Mouse (Mus musculus) neural tube, embryonic 12.5 days (tissue): ENCODE measurements around the gene Zswim3. TPM values are rescaled to one million over a fixed set of nuclear protein-coding genes. Genes with fewer than 3 reads are reported as not detected.

ENCODE experiments used
- ATAC-seq: fragments of 200-750 bp; cut with Nextera tagmentation; 2 replicates; pipeline ENCODE4 v1.8.0; 2017; ENCODE audit warnings: low read depth, mild to moderate bottlenecking, moderate TSS enrichment, moderate library complexity; ENCODE audit not compliant: low FRiP score
- H3K27ac ChIP-seq: fragments of 300-500 bp; sonication (generic); 2 replicates; pipeline ENCODE4 v1.5.1; 2016
- H3K27me3 ChIP-seq: fragments of 300-500 bp; sonication (generic); replicated peaks from 2 replicates; pipeline ENCODE4 v1.6.1; 2016; ENCODE audit warnings: mild to moderate bottlenecking
- H3K36me3 ChIP-seq: fragments of 300-500 bp; sonication (generic); 2 replicates; pipeline ENCODE4 v1.6.1; 2016; ENCODE audit warnings: mild to moderate bottlenecking
- H3K4me1 ChIP-seq: fragments of 300-500 bp; sonication (generic); 2 replicates; pipeline ENCODE4 v1.6.1; 2016
- H3K4me2 ChIP-seq: fragments of 300-500 bp; sonication (generic); replicated peaks from 2 replicates; pipeline ENCODE4 v1.6.1; 2016; ENCODE audit warnings: mild to moderate bottlenecking
- H3K4me3 ChIP-seq: fragments of 300-500 bp; sonication (generic); 2 replicates; pipeline ENCODE4 v1.5.1; 2016
- H3K9ac ChIP-seq: fragments of 300-500 bp; sonication (generic); 2 replicates; pipeline ENCODE4 v1.6.1; 2016; ENCODE audit warnings: mild to moderate bottlenecking
- H3K9me3 ChIP-seq: fragments of 300-500 bp; sonication (generic); 2 replicates; pipeline ENCODE4 v1.6.1; 2016; ENCODE audit warnings: mild to moderate bottlenecking
- WGBS: fragments of 180-500 bp; shearing (Covaris S2); methylation state at CpG from one replicate; pipeline ENCODE4 v1.1.7; 2016; 5-methylcytosine and 5-hydroxymethylcytosine counted together
- polyA plus RNA-seq: library from polyadenylated mRNA; unstranded; fragments of >200 nt; fragmentation: Nextera tagmentation; extraction: Ambion mirVana; gene quantifications from 2 replicates; pipeline ENCODE4 v1.2.1, GENCODE M21; 2016

Gene Zswim3
- polyA plus RNA-seq: 11.8 and 14.1 TPM in 2 replicates

GRCm38 (mm10) chr2:164804533-164805331 lies at the start of gene Zswim3, which contains the start of gene Acot8:
TSS of gene Zswim3 (plus strand) at chr2:164805098.
TSS of gene Acot8 (minus strand) at chr2:164804882.
- Histone ChIP-seq H3K4me3 (peak within 1 kb of the TSS; percentile 59), H3K27ac (peak within 1 kb of the TSS; percentile 47; the same call in 1 of the 2 replicates), H3K4me1 (peaks cover 17% of the 10 kb centered on the region), H3K9me3 (no peaks in the 10 kb centered on the region), H3K36me3 (peaks cover 16% of the 10 kb centered on the region), H3K27me3 (no peaks in the 10 kb centered on the region), H3K9ac (peak within 1 kb of the TSS; percentile 71), H3K4me2 (peak within 1 kb of the TSS; percentile 81)
- peak; percentile 96 for ATAC-seq
- WGBS: under 1% methylated on average over 47 of the region's 47 CpGs

GRCm38 (mm10) chr2:164757841-164758240 lies 47.1 kb upstream of the Zswim3 start:
- H3K9me3 ChIP-seq: no peaks in the 10 kb centered on the region
- H3K4me3 ChIP-seq: no peak overlapping the region
- no peaks in the 10 kb centered on the region for H3K27me3 ChIP-seq
- H3K27ac ChIP-seq: no peak overlapping the region
- no peak overlapping the region for H3K9ac ChIP-seq
- peaks cover 97% of the 10 kb centered on the region for H3K36me3 ChIP-seq
- H3K4me1 ChIP-seq: no peaks in the 10 kb centered on the region
- WGBS: 91% methylated on average over 11 of the region's 11 CpGs
- H3K4me2 ChIP-seq: no peak overlapping the region
- ATAC-seq: no peak

- ATAC-seq: no peak
- Histone ChIP-seq H3K9ac (no peak overlapping the region), H3K36me3 (peaks cover 98% of the 10 kb centered on the region), H3K9me3 (no peaks in the 10 kb centered on the region), H3K4me1 (no peaks in the 10 kb centered on the region), H3K27ac (no peak overlapping the region), H3K4me2 (no peak overlapping the region), H3K27me3 (no peaks in the 10 kb centered on the region), H3K4me3 (no peak overlapping the region)
- WGBS: 68% methylated on average over 1 of the region's 1 CpGs
Measured at GRCm38 (mm10) chr2:164758692-164759091, 46.2 kb upstream of the Zswim3 start.

DNA sequence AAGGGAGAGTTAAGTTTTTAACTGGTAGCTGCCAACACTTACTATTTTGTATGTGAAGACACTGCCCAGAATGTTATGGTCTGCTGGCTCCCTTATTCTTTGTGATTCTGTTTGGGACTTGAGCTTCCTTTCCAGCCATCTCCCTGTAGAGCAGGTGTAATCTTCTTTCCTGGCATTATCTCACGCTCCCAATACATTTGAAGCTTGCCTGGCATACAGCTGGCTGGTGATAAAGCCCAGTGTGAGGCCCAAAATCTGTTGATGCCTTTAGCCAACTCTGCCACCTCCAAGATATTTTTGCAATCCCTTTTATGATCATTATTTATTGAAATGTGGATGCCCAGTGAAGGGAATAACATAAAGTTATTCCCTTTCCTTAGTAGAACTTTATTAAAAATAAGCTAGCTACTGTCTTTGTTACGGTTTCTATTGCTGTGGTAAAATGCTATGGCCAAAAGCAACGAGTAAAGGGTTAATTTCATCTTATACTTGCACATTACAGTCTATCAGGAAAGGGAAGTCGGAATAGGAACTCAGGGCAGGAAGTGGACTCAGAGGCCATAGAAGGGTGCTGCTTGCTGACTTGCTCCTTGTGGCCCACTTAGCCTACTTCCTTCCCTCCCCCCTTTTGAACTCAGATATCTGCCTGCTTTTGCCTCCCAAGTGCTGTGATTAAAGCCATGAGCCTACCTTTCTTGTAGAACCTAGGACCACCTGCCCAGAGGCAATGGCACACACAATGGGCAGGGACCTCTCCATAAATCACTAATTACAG lies 44.7 kb upstream of the Zswim3 start:
- Histone ChIP-seq H3K4me3 (no peak overlapping the region), H3K4me2 (no peak overlapping the region), H3K27me3 (no peaks in the 10 kb centered on the region), H3K27ac (no peak overlapping the region), H3K9me3 (no peaks in the 10 kb centered on the region), H3K9ac (no peak overlapping the region), H3K36me3 (peaks cover 91% of the 10 kb centered on the region), H3K4me1 (no peaks in the 10 kb centered on the region)
- ATAC-seq: no peak
- WGBS: 88% methylated on average over 4 of the region's 4 CpGs

GRCm38 (mm10) chr2:164761502-164761901 lies 43.4 kb upstream of the Zswim3 start:
- Histone ChIP-seq H3K9ac (no peak overlapping the region), H3K36me3 (peaks cover 91% of the 10 kb centered on the region), H3K9me3 (no peaks in the 10 kb centered on the region), H3K4me3 (no peak overlapping the region), H3K4me1 (no peaks in the 10 kb centered on the region), H3K4me2 (no peak overlapping the region), H3K27ac (no peak overlapping the region), H3K27me3 (no peaks in the 10 kb centered on the region)
- no peak for ATAC-seq
- WGBS: 95% methylated on average over 2 of the region's 2 CpGs

GRCm38 (mm10) chr2:164761971-164762370 lies 42.9 kb upstream of the Zswim3 start:
- no peaks in the 10 kb centered on the region for H3K27me3 ChIP-seq
- H3K27ac ChIP-seq: no peak overlapping the region
- H3K4me3 ChIP-seq: no peak overlapping the region
- no peak for ATAC-seq
- H3K9ac ChIP-seq: no peak overlapping the region
- no peaks in the 10 kb centered on the region for H3K9me3 ChIP-seq
- H3K36me3 ChIP-seq: peaks cover 91% of the 10 kb centered on the region
- no peak overlapping the region for H3K4me2 ChIP-seq
- WGBS: 97% methylated on average over 4 of the region's 4 CpGs
- no peaks in the 10 kb centered on the region for H3K4me1 ChIP-seq

DNA sequence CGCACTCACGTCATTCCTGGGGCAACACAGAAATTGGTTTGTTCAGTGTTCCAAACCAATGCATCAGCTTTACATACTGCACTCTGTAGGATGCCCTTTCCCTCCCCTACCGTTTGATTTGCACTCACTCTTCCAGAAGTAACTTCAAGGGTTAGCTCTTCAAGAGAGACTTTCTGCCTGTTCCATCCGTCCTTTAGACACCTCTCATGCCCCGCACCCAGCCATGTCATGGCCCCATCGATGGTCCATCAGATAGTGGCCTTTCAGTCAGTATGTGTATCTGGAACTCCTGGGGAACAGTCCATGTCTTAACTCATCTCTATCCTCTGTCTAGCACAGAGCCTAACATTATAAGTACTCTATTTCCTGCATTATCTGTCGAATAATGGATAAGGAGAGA lies 42.3 kb upstream of the Zswim3 start:
- Histone ChIP-seq H3K27ac (no peak overlapping the region), H3K4me1 (no peaks in the 10 kb centered on the region), H3K4me3 (no peak overlapping the region), H3K9ac (no peak overlapping the region), H3K36me3 (peaks cover 91% of the 10 kb centered on the region), H3K9me3 (no peaks in the 10 kb centered on the region), H3K4me2 (no peak overlapping the region), H3K27me3 (no peaks in the 10 kb centered on the region)
- WGBS: 92% methylated on average over 7 of the region's 7 CpGs
- ATAC-seq: no peak

- peaks cover 69% of the 10 kb centered on the region for H3K36me3 ChIP-seq
- 85% methylated on average over 3 of the region's 3 CpGs for WGBS
- ATAC-seq: no peak
- H3K9me3 ChIP-seq: no peaks in the 10 kb centered on the region
- no peak overlapping the region for H3K9ac ChIP-seq
- H3K4me2 ChIP-seq: no peak overlapping the region
- H3K27me3 ChIP-seq: no peaks in the 10 kb centered on the region
- no peak overlapping the region for H3K27ac ChIP-seq
- peaks cover 10% of the 10 kb centered on the region for H3K4me1 ChIP-seq
- H3K4me3 ChIP-seq: no peak overlapping the region
Measured at GRCm38 (mm10) chr2:164765841-164766240, 39.1 kb upstream of the Zswim3 start.

GRCm38 (mm10) chr2:164767812-164768540 lies 36.9 kb upstream of the Zswim3 start:
- H3K36me3 ChIP-seq: peaks cover 62% of the 10 kb centered on the region
- H3K4me2 ChIP-seq: no peak overlapping the region
- no peak overlapping the region for H3K27ac ChIP-seq
- WGBS: 94% methylated on average over 15 of the region's 15 CpGs
- H3K4me3 ChIP-seq: no peak overlapping the region
- ATAC-seq: no peak
- H3K9me3 ChIP-seq: no peaks in the 10 kb centered on the region
- no peak overlapping the region for H3K9ac ChIP-seq
- peaks cover 22% of the 10 kb centered on the region for H3K4me1 ChIP-seq
- no peaks in the 10 kb centered on the region for H3K27me3 ChIP-seq

DNA sequence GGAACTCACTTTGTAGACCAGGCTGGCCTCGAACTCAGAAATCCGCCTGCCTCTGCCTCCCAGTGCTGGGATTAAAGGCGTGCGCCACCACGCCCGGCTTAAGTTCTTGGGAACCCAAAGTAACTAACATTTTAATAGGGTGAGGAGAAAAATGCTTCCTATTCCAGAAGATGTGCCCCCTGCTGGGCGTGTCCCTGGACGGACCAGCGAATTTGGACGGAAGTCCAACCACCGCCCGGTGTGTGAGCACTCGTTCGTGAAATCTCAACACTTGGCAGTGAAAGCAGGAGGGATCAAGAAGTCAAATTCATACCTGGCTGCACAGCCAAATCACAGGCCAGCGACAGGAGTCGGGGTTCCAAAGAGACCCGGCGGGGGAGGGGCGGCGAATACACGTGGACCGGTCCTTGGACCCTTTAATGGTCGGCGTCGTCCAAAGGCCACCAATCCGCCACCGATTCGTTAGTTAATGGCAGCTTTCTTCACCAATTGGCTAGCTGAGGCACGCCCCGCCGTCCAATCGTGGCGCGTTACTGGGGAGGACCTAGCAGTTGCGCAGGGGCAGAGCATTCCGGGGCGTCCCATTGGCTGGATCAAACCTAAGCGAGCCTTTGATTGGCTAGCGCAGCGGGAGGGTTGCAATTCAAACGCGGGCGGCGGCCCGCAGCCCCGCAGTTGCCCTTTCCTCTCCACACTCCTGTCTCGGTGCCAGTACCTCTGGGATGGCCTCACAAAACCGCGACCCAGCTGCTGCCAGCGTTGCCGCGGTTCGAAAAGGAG lies 35.5 kb upstream of the Zswim3 start, which contains the start of gene Ube2c:
Gene Ube2c (plus strand): TSS at position 641 of the 780 bp plus-strand sequence.
- no peak within 1 kb of the TSS for H3K27ac ChIP-seq

DNA sequence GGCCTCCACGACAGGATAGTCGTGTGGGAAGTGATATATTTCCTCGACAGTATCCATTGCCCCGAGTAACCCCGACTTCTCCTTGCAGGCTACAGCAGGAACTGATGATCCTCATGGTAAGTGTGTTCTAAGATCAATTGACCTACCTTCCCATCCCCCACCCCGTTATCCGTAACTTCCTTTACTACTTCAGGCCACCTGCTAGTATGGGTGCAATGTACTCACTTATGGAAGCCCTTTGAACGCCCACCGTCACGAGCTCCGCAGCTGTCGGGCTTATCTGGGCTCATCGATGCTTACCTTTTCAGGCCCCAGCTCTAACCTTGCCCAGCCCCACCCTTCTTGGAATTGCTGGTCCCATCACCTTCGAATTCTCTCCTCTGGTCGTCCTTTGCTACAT lies 34.6 kb upstream of the Zswim3 start:
- Histone ChIP-seq H3K9me3 (no peaks in the 10 kb centered on the region), H3K36me3 (peaks cover 46% of the 10 kb centered on the region), H3K27ac (no peak overlapping the region), H3K4me3 (peak overlapping the region; percentile 65), H3K9ac (peak overlapping the region; percentile 52), H3K4me1 (peaks cover 22% of the 10 kb centered on the region), H3K27me3 (no peaks in the 10 kb centered on the region), H3K4me2 (peak overlapping the region; percentile 78)
- ATAC-seq: no peak
- 5% methylated on average over 15 of the region's 15 CpGs for WGBS

More for the DNA sequence above, 35.5 kb upstream of the Zswim3 start, which contains the start of gene Ube2c:
- Histone ChIP-seq H3K36me3 (peaks cover 53% of the 10 kb centered on the region), H3K4me2 (peak within 1 kb of the TSS; percentile 78), H3K27me3 (no peaks in the 10 kb centered on the region), H3K4me1 (peaks cover 22% of the 10 kb centered on the region), H3K9ac (peak within 1 kb of the TSS; percentile 52), H3K4me3 (peak within 1 kb of the TSS; percentile 65), H3K9me3 (no peaks in the 10 kb centered on the region)
- WGBS: 2% methylated on average over 53 of the region's 53 CpGs
- peak; percentile 99 for ATAC-seq
